Mouse (Mus musculus): ENCODE data around the gene Matn4.

Gene Matn4

GRCm38 (mm10) chr2:164405060-164405459 lies at the start of gene Matn4:
Gene Matn4 (minus strand): TSS chr2:164405160.
- DNase-seq (ENCODE audit: low spot score) = no peak

GRCm38 (mm10) chr2:164453887-164454500 lies 49.0 kb upstream of the Matn4 start:
- no peak for DNase-seq (ENCODE audit: low spot score)

GRCm38 (mm10) chr2:164453047-164453757 lies 48.2 kb upstream of the Matn4 start:
- DNase-seq (ENCODE audit: low spot score) = no peak

- DNase-seq (ENCODE audit: low spot score) = no peak
Measured at GRCm38 (mm10) chr2:164452000-164452676, 47.2 kb upstream of the Matn4 start.

GRCm38 (mm10) chr2:164449341-164450042 lies 44.5 kb upstream of the Matn4 start:
- DNase-seq (ENCODE audit: low spot score) = no peak

- DNase-seq (ENCODE audit: low spot score) = no peak
Measured at GRCm38 (mm10) chr2:164448921-164449320, 44.0 kb upstream of the Matn4 start.

GRCm38 (mm10) chr2:164448140-164448539 lies 43.2 kb upstream of the Matn4 start:
- DNase-seq (ENCODE audit: low spot score) = no peak

GRCm38 (mm10) chr2:164446086-164446469 lies 41.1 kb upstream of the Matn4 start:
- no peak for DNase-seq (ENCODE audit: low spot score)

GRCm38 (mm10) chr2:164445399-164446085 lies 40.6 kb upstream of the Matn4 start:
- DNase-seq (ENCODE audit: low spot score) = no peak

GRCm38 (mm10) chr2:164444701-164445100 lies 39.7 kb upstream of the Matn4 start:
- no peak for DNase-seq (ENCODE audit: low spot score)

- DNase-seq (ENCODE audit: low spot score) = no peak
Measured at GRCm38 (mm10) chr2:164443460-164444000, 38.6 kb upstream of the Matn4 start, which contains the start of gene Sdc4. Gene Sdc4 (minus strand): TSS chr2:164443887.

- DNase-seq (ENCODE audit: low spot score) = no peak
Measured at GRCm38 (mm10) chr2:164443051-164443437, 38.1 kb upstream of the Matn4 start.

GRCm38 (mm10) chr2:164442315-164443050 lies 37.5 kb upstream of the Matn4 start:
- no peak for DNase-seq (ENCODE audit: low spot score)

- DNase-seq (ENCODE audit: low spot score) = no peak
Measured at GRCm38 (mm10) chr2:164441731-164442130, 36.8 kb upstream of the Matn4 start.

- DNase-seq (ENCODE audit: low spot score) = no peak
Measured at GRCm38 (mm10) chr2:164441155-164441554, 36.2 kb upstream of the Matn4 start.

GRCm38 (mm10) chr2:164440314-164440713 lies 35.4 kb upstream of the Matn4 start:
- DNase-seq (ENCODE audit: low spot score) = no peak

- DNase-seq (ENCODE audit: low spot score) = no peak
Measured at GRCm38 (mm10) chr2:164439001-164439421, 34.1 kb upstream of the Matn4 start.

- DNase-seq (ENCODE audit: low spot score) = no peak
Measured at GRCm38 (mm10) chr2:164438257-164438656, 33.3 kb upstream of the Matn4 start.

- no peak for DNase-seq (ENCODE audit: low spot score)
Measured at GRCm38 (mm10) chr2:164437710-164438109, 32.8 kb upstream of the Matn4 start.

- no peak for DNase-seq (ENCODE audit: low spot score)
Measured at GRCm38 (mm10) chr2:164436961-164437360, 32.0 kb upstream of the Matn4 start.

Measured in left cerebral cortex, adult 11 months (tissue).